Mouse (Mus musculus) granulocyte monocyte progenitor cell, adult 5-6 weeks (primary cell): ENCODE data around the gene Cdh4. TPM values are rescaled to one million over a fixed set of nuclear protein-coding genes. Genes with fewer than 3 reads are reported as not detected.

Experiments
- ATAC-seq: replicated peaks from 2 replicates; pipeline ENCODE4 v1.8.0; 2016; ENCODE audit warnings: mild to moderate bottlenecking, moderate TSS enrichment, inconsistent platforms; ENCODE audit not compliant: poor library complexity, severe bottlenecking
- total RNA-seq, 2 experiments: library from RNA; stranded (forward) in 1 of 2; stranded (reverse) in 1 of 2; fragments of 200-712, 200-1000 nt in 1 of 2; fragments of >200 nt in 1 of 2; fragmentation: Nextera tagmentation in 1 of 2; gene quantifications; 2 replicates each; pipeline ENCODE4 v1.2.3; 2014 to 2017

The Cdh4 gene
- not detected in 2 replicates for total RNA-seq (2014; fragmentation: Nextera tagmentation)
- total RNA-seq (2017), result not detected in 2 replicates

DNA sequence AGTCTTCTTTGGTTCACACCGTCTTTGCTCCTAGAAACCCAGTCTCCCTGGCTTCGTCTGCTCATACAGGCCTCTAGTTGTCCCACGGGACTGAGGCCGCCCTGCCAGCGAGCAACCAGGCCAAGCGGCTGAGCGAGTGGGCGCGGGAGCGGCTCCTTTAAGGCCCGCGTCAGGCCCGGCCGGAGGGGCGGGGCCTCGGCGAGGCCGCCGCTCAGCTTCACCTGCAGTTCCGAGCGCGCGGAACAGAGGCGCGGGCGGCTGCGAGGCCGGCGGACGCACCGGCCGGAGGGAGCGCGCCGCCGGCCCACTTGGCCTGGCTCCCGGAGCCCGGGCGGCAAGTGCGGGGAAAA is at the start of gene Cdh4:
TSS of gene Cdh4 (plus strand) at position 241 of the 350 bp plus-strand sequence.
- peak; percentile 73 for ATAC-seq

DNA sequence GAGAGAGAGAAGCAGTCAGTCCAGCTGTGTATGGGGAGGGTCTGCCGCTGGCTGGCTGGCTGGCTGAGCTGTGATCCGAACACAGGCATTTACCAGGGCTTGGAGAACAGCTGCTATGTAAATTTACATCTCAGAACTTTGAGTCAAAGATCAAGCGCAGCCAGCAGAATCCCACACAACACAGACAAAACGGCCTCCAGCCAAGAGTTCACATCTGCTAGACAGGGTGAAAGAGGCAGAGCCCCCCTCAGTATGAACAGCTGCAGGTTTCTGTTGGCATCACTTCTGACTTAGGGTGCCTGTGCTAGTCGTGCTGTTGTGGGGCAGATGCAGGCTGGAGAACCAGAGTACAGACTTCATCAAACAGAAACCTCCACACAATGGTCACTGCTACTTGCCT is 46.8 kb upstream of the Cdh4 start:
- no peak for ATAC-seq

DNA sequence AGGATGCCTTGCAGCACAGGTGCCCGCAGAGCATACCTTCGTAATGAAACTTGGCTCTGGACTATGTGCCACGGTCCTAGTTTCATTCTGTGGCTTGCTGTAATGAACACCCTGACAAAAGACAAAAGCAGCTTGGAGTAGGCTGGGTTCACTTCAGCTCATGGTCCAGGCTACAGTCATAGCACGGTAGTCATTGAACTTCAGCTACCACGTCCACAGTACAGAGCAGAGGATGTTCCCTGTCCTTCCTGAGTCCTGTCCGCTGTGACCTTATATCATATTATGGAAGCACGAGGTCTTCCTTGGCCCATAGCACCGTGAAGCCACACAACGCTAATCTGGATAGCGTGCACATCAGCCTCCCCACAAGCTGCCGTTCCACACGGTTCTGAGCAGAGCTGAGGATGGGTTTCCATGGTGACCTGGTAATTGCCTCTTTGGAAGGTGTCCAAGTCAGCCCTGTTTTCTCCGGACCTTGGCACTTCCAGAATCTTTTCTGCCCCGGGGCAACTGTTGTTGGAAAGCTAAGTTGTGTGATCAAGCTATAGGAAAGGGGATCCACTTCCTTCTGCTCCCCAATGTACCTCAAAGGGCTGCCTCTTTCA is 42.5 kb upstream of the Cdh4 start:
- ATAC-seq, result no peak

- ATAC-seq, result no peak
Observed at GRCm38 (mm10) chr2:179410866-179411561, 31.2 kb upstream of the Cdh4 start.

- ATAC-seq, result no peak
Observed at GRCm38 (mm10) chr2:179412966-179413365, 29.3 kb upstream of the Cdh4 start.

- no peak for ATAC-seq
Observed at GRCm38 (mm10) chr2:179414253-179414652, 28.0 kb upstream of the Cdh4 start.

DNA sequence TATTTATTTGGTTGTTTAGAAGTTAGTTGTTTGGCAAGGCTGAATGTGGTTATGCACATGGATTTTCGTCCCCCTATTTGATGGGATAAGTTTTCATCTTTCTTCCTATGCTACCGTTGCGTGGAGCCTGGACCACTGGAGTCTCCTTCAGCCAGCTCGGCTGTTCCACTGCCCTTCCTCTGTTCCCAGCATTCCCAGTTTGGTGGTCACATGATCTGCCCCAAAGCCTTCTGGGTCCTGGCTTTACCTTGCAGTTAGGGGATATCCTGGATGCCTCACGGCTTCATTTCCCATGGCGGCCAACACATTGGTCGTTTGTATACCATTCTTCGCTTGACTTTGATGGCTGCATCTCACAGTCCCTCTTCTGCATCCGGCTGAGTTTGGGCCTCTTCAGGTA is 27.5 kb upstream of the Cdh4 start:
- no peak for ATAC-seq

- ATAC-seq, result no peak
Observed at GRCm38 (mm10) chr2:179415892-179416403, 26.3 kb upstream of the Cdh4 start.

DNA sequence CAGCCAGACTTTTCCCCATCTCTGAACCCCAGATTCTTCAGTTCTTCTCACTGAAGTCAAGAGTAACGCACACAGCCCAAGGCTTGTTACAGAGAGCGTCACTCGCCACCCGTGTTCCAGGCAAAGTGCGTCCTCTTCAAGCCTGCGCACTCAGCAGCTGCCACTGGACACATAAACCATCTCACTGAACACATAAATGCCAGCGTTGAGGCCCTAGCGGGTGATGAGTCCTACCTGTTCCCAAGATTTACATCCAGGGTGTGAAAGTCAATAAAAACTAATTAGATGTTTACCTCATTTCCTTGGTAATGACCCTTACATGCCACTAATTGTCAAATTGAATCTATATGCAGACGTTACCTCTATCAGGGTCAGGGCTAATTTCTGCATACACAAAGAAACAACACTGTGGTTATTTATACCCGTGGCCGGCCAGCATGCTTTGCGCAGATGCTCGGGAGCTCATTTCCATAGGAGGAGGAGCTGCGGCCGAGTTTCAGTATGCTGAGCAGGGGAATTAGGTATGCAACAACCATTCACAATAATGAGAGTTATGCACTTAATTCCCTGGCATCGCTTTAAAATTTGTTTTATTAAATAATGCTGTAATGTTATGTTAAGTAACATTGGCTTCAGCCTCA is 25.5 kb upstream of the Cdh4 start:
- ATAC-seq, result no peak

DNA sequence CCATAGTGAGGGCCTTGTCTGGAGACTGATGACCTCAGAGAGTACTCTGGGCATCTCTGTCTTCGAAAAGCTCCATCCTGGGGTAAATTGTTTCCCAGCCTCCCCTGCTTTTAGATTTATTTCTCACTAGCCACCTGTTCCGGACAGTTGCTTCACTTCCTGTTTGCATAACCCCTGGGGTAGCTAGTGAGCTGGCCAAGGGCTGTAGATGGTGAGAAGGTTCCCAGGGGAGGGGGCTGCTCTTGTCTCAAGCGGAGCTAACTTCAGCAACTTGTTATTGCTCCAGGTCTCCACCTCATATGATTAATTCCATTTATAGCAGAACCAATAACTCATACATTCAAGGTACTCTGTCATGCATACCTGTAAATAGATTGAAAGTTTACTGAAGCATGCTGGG is 16.6 kb upstream of the Cdh4 start:
- no peak for ATAC-seq

DNA sequence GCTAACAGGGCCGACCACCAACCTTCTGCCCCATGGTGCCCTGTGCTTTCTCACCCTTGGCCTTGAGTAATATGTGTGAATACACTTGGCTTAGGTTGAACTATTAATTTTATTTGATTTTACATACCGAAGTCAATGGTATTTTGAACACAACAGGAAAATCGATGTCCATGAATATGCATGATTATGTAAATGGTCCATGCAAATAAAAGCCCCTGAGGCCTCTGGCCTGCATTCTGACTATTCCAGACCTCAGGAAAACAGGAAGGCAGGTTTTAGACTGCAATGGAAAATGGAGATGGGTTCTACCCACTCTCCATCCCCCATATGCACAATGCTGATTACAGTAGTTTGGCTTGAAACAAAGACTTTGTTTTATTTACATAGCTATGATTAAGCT is 13.3 kb upstream of the Cdh4 start:
- ATAC-seq, result no peak

GRCm38 (mm10) chr2:179440161-179440560 is 2.1 kb upstream of the Cdh4 start:
- ATAC-seq, result no peak

- no peak for ATAC-seq
Observed at GRCm38 (mm10) chr2:179441086-179441485, 1.1 kb upstream of the Cdh4 start.

DNA sequence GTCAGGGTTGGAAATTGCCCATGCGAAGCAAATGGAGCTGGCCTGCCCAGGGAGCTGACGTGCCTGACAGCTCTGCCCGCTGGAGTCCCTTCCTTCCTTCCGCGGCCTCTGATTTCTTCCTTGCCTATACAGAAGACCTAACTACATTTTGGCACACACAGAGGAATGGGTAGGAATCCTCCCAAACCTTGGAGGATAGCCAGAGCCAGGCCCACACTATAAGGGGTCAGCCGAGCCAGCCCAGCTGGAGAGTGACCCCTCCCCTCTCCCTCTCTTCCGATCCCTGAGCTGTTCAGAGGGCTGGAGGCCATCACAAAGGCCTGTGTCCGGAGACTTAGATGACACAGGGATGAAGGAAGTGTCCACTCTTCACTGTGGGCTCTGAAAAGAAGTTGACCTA is 514 bp upstream of the Cdh4 start:
- no peak for ATAC-seq

GRCm38 (mm10) chr2:179442541-179443225 is 452 bp downstream of the Cdh4 start:
- peak; percentile 44 for ATAC-seq

- ATAC-seq, result peak; percentile 38
Observed at GRCm38 (mm10) chr2:179443226-179443815, 1.1 kb downstream of the Cdh4 start.

- ATAC-seq, result no peak
Observed at GRCm38 (mm10) chr2:179443959-179444358, 1.7 kb downstream of the Cdh4 start.

GRCm38 (mm10) chr2:179448256-179448655 is 6.0 kb downstream of the Cdh4 start:
- no peak for ATAC-seq

DNA sequence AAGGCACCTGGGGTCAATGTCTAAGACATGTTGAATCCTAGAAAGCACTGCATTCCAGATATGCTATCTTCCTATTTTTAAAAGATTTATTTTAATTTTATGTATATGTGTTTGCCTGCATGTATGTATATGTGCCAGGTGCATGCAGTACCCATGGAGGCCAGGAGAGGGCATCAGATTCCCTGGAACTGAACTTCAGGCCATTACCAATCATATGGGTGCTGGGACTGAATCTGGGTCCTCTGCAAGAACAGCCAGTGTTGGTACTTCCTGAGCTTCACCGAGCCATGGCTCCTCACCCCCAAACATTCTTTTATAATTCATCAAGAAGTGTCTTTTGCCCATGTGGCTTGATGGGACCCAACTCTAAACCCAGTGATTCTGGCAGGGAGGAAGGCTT is 6.8 kb downstream of the Cdh4 start:
- ATAC-seq, result no peak

DNA sequence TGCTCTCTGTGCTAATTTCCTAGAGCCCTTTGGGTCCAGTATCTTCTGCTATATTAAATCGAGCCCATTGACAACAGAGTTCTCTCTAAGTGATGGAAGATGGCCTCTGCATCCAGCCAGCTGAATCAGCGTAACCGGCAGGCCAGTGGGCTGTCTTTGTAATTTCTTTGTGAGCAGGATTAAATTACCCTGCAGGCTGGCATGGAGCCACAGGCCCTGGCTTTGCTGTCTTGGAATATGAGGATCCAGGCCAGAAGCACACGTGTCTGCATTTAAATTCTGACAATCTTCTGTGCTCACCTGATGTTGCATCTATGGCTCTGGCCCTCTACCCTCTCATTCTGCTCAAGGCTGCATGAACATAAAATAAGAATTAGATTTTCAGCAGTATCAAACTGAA is 17.0 kb downstream of the Cdh4 start:
- ATAC-seq, result no peak

DNA sequence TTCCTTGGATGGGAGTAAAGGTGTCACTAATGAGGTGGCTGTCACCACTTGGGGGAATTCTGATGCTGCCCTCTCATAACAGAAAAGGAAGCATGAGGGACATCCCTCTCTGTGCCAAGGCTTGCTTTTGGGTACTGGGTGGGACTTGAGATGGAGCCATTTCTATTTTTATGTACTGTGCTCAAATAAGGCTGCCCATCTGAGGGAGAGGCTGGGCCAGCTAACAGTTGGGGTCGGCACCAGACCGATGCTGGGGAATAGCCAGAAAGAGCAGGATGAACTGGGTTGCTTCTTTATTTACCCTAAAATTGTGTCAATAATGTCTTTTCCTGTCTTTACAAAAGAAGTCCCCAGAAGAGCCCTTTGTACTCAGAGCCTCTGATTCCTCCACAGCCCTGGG is 17.4 kb downstream of the Cdh4 start:
- ATAC-seq, result no peak
